ENCODE assay signal across 8 mouse cellular contexts in the genomic region with DNA sequence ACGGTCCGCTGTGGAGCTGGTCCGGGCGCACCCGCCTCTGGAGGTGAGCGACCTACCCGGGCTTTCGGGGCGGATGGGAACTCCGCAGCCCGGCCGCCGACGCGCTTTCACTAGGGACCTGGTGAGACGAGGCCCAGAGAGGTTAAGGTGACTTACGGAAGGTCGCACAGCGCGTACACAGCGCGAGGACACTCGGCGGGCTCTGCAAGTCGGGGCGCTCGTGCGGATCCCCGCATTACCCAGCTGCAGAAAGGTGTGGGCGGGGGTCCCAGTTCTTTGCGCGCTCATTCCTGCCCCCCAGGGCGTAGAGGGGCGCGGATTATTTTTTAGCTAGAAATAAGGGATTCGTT. TPM values are rescaled to one million over a fixed set of nuclear protein-coding genes. Genes with fewer than 3 reads are reported as not detected.
A peak's percentile ranks its signal among the peaks of the same experiment; 100 is the strongest.
DNase-seq lines count a peak whose midpoint lies in the region; ATAC-seq and TF ChIP-seq lines count a peak whose summit lies in the region.

No protein-coding gene starts in this region.

- no peaks in the 10 kb centered on the region for H3K27me3 ChIP-seq in heart, postnatal 0 days (ENCODE audit: control insufficient read depth, insufficient read depth, low read length)
- no peaks in the 10 kb centered on the region for H3K27me3 ChIP-seq in MEL (ENCODE audit: control insufficient read depth in 1 of 2, insufficient read depth in 2 of 2, low read length in 2 of 2)
- no peaks in the 10 kb centered on the region for H3K27me3 ChIP-seq in hindbrain, embryonic 10.5 days (ENCODE audit: insufficient read depth, poor library complexity, severe bottlenecking)
- H3K27me3 ChIP-seq in midbrain, embryonic 10.5 days (ENCODE audit: low read depth, poor library complexity, severe bottlenecking) = no peaks in the 10 kb centered on the region

- no peak for TF ChIP-seq CTCF in heart, postnatal 0 days (IDR thresholded peaks at IDR 0.05; ENCODE audit: low read depth)
- TF ChIP-seq CTCF in MEL (IDR thresholded peaks at IDR 0.05 in 2 of 3, conservative IDR thresholded peaks at IDR 0.05 in 1 of 3; ENCODE audit: control insufficient read depth in 1 of 3, insufficient read depth in 1 of 3, low read depth in 2 of 3, low read length in 3 of 3, poor library complexity in 1 of 3, severe bottlenecking in 1 of 3) = no peak

- H3K79me2 ChIP-seq in MEL (ENCODE audit: control insufficient read depth, insufficient read depth, low read length, poor library complexity) = peaks cover 5% of the 10 kb centered on the region

- H3K9ac ChIP-seq in heart, postnatal 0 days (replicated peaks; ENCODE audit: low read depth, low read length) = peak overlapping the region; percentile 92
- H3K9ac ChIP-seq in MEL (ENCODE audit: control insufficient read depth, low read depth, low read length, poor library complexity, severe bottlenecking) = peak overlapping the region; percentile 76

- peaks cover 4% of the 10 kb centered on the region; the same call in 1 of the 2 replicates for H3K36me3 ChIP-seq in heart, postnatal 0 days (replicated peaks; ENCODE audit: control insufficient read depth, insufficient read depth, low read length)
- H3K36me3 ChIP-seq in MEL (ENCODE audit: control insufficient read depth in 1 of 2, insufficient read depth in 2 of 2, low read length in 2 of 2) = peaks cover 3 to 7% of the 10 kb centered on the region in 2 experiments; a peak in 3 of 4 replicates
- peaks cover 32% of the 10 kb centered on the region for H3K36me3 ChIP-seq in hindbrain, embryonic 10.5 days
- H3K36me3 ChIP-seq in midbrain, embryonic 10.5 days = peaks cover 26% of the 10 kb centered on the region

- peak; percentile 34 for ATAC-seq in heart, postnatal 0 days (ENCODE audit: insufficient read depth, low read depth)
- ATAC-seq in erythroid progenitor cell, adult 5-6 weeks (replicated peaks; ENCODE audit: low FRiP score, poor library complexity, severe bottlenecking) = no peak

- TF ChIP-seq EP300 in heart, postnatal 0 days (IDR thresholded peaks at IDR 0.05; ENCODE audit: low read depth) = peak; percentile 43; the same call in 1 of the 2 replicates
- TF ChIP-seq EP300 in MEL (IDR thresholded peaks at IDR 0.05; ENCODE audit: low read depth in 1 of 2, low read length in 2 of 2) = no peak

- peak overlapping the region; percentile 87 for H3K4me2 ChIP-seq in heart, postnatal 0 days (ENCODE audit: low read depth, low read length)

- H3K4me3 ChIP-seq in heart, postnatal 0 days (ENCODE audit: low read depth, low read length) = peak overlapping the region; percentile 91
- H3K4me3 ChIP-seq in MEL (ENCODE audit: control insufficient read depth in 1 of 2, insufficient read depth in 1 of 2, low read depth in 2 of 2, low read length in 2 of 2) = peak overlapping the region; percentile 65 to 94
- peak overlapping the region; percentile 81 for H3K4me3 ChIP-seq in hindbrain, embryonic 10.5 days
- peak overlapping the region; percentile 76 for H3K4me3 ChIP-seq in midbrain, embryonic 10.5 days

- H3K9me3 ChIP-seq in heart, postnatal 0 days (replicated peaks; ENCODE audit: control insufficient read depth, low read length) = no peaks in the 10 kb centered on the region
- no peaks in the 10 kb centered on the region for H3K9me3 ChIP-seq in MEL (replicated peaks; ENCODE audit: insufficient read depth, low read length)
- no peaks in the 10 kb centered on the region for H3K9me3 ChIP-seq in hindbrain, embryonic 10.5 days
- H3K9me3 ChIP-seq in midbrain, embryonic 10.5 days (replicated peaks) = no peaks in the 10 kb centered on the region

- H3K27ac ChIP-seq in heart, postnatal 0 days (ENCODE audit: low read depth) = peak overlapping the region; percentile 97
- H3K27ac ChIP-seq in MEL (ENCODE audit: control insufficient read depth, low read depth, low read length) = no peak overlapping the region
- peak overlapping the region; percentile 94 for H3K27ac ChIP-seq in hindbrain, embryonic 10.5 days
- peak overlapping the region; percentile 93 for H3K27ac ChIP-seq in midbrain, embryonic 10.5 days (replicated peaks)

- no peak for TF ChIP-seq RAD21 in MEL (IDR thresholded peaks at IDR 0.05; ENCODE audit: low read depth, low read length)

- under 1% methylated on average over 34 of the region's 36 CpGs for WGBS in heart, postnatal 0 days
- WGBS in hindbrain, embryonic 10.5 days = under 1% methylated on average over 36 of the region's 36 CpGs
- under 1% methylated on average over 36 of the region's 36 CpGs for WGBS in midbrain, embryonic 10.5 days

- peak; percentile 41 to 68; a peak in 1 of 4 replicates for TF ChIP-seq POLR2A in MEL (IDR thresholded peaks at IDR 0.05; ENCODE audit: control insufficient read depth in 1 of 2, insufficient read depth in 1 of 2, low read depth in 1 of 2, low read length in 2 of 2, poor library complexity in 1 of 2)

- DNase-seq in heart, postnatal 0 days (ENCODE audit: low spot score) = no peak
- DNase-seq in heart, adult 9 months (ENCODE audit: low spot score in 2 of 2) = no peak
- DNase-seq in MEL (ENCODE audit: low read depth, low spot score) = peak; percentile 84
- DNase-seq in hindbrain, embryonic 10.5 days (ENCODE audit: low spot score) = no peak
- no peak for DNase-seq in midbrain, embryonic 10.5 days (ENCODE audit: low spot score)
- no peak for DNase-seq in frontal cortex, postnatal 10 days (ENCODE audit: low spot score in 2 of 2)
- DNase-seq in embryo, embryonic 11 days = no peak

- 0 out of 2 replicates have a peak, but pooled peaks cover 7% of the 10 kb centered on the region for H3K4me1 ChIP-seq in heart, postnatal 0 days (ENCODE audit: control insufficient read depth, insufficient read depth)
- H3K4me1 ChIP-seq in MEL (ENCODE audit: control insufficient read depth in 1 of 2, insufficient read depth in 2 of 2, low read length in 2 of 2) = no peaks in the 10 kb centered on the region; a peak in 1 of 4 replicates
- H3K4me1 ChIP-seq in hindbrain, embryonic 10.5 days (replicated peaks) = peaks cover 24% of the 10 kb centered on the region
- H3K4me1 ChIP-seq in midbrain, embryonic 10.5 days = peaks cover 21% of the 10 kb centered on the region

TF ChIP-seq in MEL, 35 proteins besides CTCF, POLR2A, EP300 and RAD21:
- TF ChIP-seq SMC3 (IDR thresholded peaks at IDR 0.05; ENCODE audit: low read depth, low read length) (no peak), TBP (IDR thresholded peaks at IDR 0.05; ENCODE audit: low read depth, low read length) (0 out of 2 replicates have a peak, but pooled peaks have one; percentile 13), CHD1 (IDR thresholded peaks at IDR 0.05; ENCODE audit: low read depth, low read length) (0 out of 2 replicates have a peak, but pooled peaks have one; percentile 11)

RNA-seq across cellular contexts. Expression of gene Ntan1, which starts 0.7 kb away (rescaled TPM):
- 64.7 and 109 TPM in 2 replicates for total RNA-seq in heart, postnatal 0 days (2014; rRNA removed; ENCODE audit: low replicate concordance)
- 141 and 148 TPM in 2 replicates for polyA plus RNA-seq in heart, postnatal 0 days (2015; fragmentation: Nextera tagmentation; extraction: Ambion mirVana)
- 38.3 and 40.4 TPM in 2 replicates for total RNA-seq in MEL (2012; rRNA removed)
- 10 to 100 TPM in 1 of 2 experiments, not detected in 1; 57.4 TPM for polyA plus RNA-seq in MEL (2012; ENCODE audit: insufficient read depth in 1 of 2, insufficient read length in 2 of 2, low read depth in 1 of 2, low replicate concordance in 2 of 2, missing spikeins in 1 of 2)
- 137 and 169 TPM in 2 replicates for polyA plus RNA-seq in hindbrain, embryonic 10.5 days (2016; fragmentation: Nextera tagmentation; extraction: Ambion mirVana)
- polyA plus RNA-seq in midbrain, embryonic 10.5 days (2016; fragmentation: Nextera tagmentation; extraction: Ambion mirVana) = 129 and 145 TPM in 2 replicates
- 22.0 and 25.6 TPM in 2 replicates for total RNA-seq in erythroid progenitor cell, adult 5-6 weeks (2015; ENCODE audit: low replicate concordance)
- 6.3 and 24.6 TPM in 2 replicates for total RNA-seq in erythroid progenitor cell, adult 5-6 weeks (2017; ENCODE audit: low replicate concordance)

RNA-seq across cellular contexts. Expression of gene Rrn3, which starts 38.9 kb away (rescaled TPM):
- total RNA-seq in heart, postnatal 0 days (2014; rRNA removed; ENCODE audit: low replicate concordance) = 55.3 and 59.0 TPM in 2 replicates
- 43.7 and 49.9 TPM in 2 replicates for polyA plus RNA-seq in heart, postnatal 0 days (2015; fragmentation: Nextera tagmentation; extraction: Ambion mirVana)
- total RNA-seq in MEL (2012; rRNA removed) = 78.6 and 92.8 TPM in 2 replicates
- polyA plus RNA-seq in MEL (2012; ENCODE audit: insufficient read depth in 1 of 2, insufficient read length in 2 of 2, low read depth in 1 of 2, low replicate concordance in 2 of 2, missing spikeins in 1 of 2) = 10 to 100 TPM in 1 of 2 experiments, not detected in 1; 60.0 TPM
- 96.5 and 104 TPM in 2 replicates for polyA plus RNA-seq in hindbrain, embryonic 10.5 days (2016; fragmentation: Nextera tagmentation; extraction: Ambion mirVana)
- 101 and 114 TPM in 2 replicates for polyA plus RNA-seq in midbrain, embryonic 10.5 days (2016; fragmentation: Nextera tagmentation; extraction: Ambion mirVana)
- total RNA-seq in erythroid progenitor cell, adult 5-6 weeks (2015; ENCODE audit: low replicate concordance) = 7.6 and 8.4 TPM in 2 replicates
- total RNA-seq in erythroid progenitor cell, adult 5-6 weeks (2017; ENCODE audit: low replicate concordance) = 8.7 and 10.0 TPM in 2 replicates
